Mouse (Mus musculus) limb, embryonic 14.5 days (tissue): ENCODE measurements at regions not wholly inside any gene's neighbourhood (a gene's known extent, or its start where the extent isn't known, plus 50 kb on each side); places are given as distances from the start of the nearest gene placed in this dataset.

Experiments
- ATAC-seq: fragments of 200-750 bp; cut with Nextera tagmentation; 2 replicates; pipeline ENCODE4 v1.8.0; 2017; ENCODE audit warnings: low read depth, moderate number of reproducible peaks, moderate TSS enrichment; ENCODE audit not compliant: low FRiP score
- DNase-seq: peaks from one replicate; pipeline ENCODE4 v3.0.0-alpha.2; 2015; ENCODE audit warnings: low spot score
- H3K27ac ChIP-seq: fragments of 300-500 bp; sonication (generic); replicated peaks from 2 replicates; pipeline ENCODE4 v1.5.1; 2014; ENCODE audit warnings: low read depth, mild to moderate bottlenecking, low read length, moderate library complexity, mixed read lengths
- H3K27me3 ChIP-seq: fragments of 300-500 bp; sonication (generic); 2 replicates; pipeline ENCODE4 v1.6.1; 2014; ENCODE audit warnings: low read length, mixed read lengths; ENCODE audit not compliant: control insufficient read depth, insufficient read depth
- H3K36me3 ChIP-seq: fragments of 300-500 bp; sonication (generic); 2 replicates; pipeline ENCODE4 v1.6.1; 2014; ENCODE audit warnings: mild to moderate bottlenecking, low read length, moderate library complexity, mixed read lengths; ENCODE audit not compliant: control insufficient read depth, insufficient read depth
- H3K4me1 ChIP-seq: fragments of 300-500 bp; sonication (generic); 2 replicates; pipeline ENCODE4 v1.6.1; 2014; ENCODE audit warnings: antibody characterized with exemption, low read length, mixed read lengths; ENCODE audit not compliant: control insufficient read depth, insufficient read depth
- H3K4me2 ChIP-seq: fragments of 300-500 bp; sonication (generic); replicated peaks from 2 replicates; pipeline ENCODE4 v1.6.1; 2014; ENCODE audit warnings: low read depth, mild to moderate bottlenecking, low read length, moderate library complexity; ENCODE audit not compliant: severe bottlenecking
- H3K4me3 ChIP-seq: fragments of 300-500 bp; sonication (generic); replicated peaks from 2 replicates; pipeline ENCODE4 v1.5.1; 2014; ENCODE audit warnings: low read length
- H3K9ac ChIP-seq: fragments of 300-500 bp; sonication (generic); 2 replicates; pipeline ENCODE4 v1.6.1; 2014; ENCODE audit warnings: mild to moderate bottlenecking, low read depth, low read length, moderate library complexity; ENCODE audit not compliant: severe bottlenecking
- H3K9me3 ChIP-seq: fragments of 300-500 bp; sonication (generic); 2 replicates; pipeline ENCODE4 v1.6.1; 2016; ENCODE audit warnings: low read length; ENCODE audit not compliant: control insufficient read depth
- POLR2A ChIP-seq: fragments of 200-500 bp; IDR thresholded peaks from 2 replicates; pipeline ENCODE4 v1.8.0; 2012; ENCODE audit warnings: inconsistent platforms, mild to moderate bottlenecking, moderate library complexity, borderline replicate concordance; ENCODE audit not compliant: insufficient read depth, insufficient read length; ENCODE audit errors: extremely low read depth
- WGBS: fragments of 180-500 bp; shearing (Covaris S2); extraction: QIAGEN DNeasy Blood & Tissue Kit; methylation state at CpG from one replicate; pipeline ENCODE4 v1.1.7; 2014; 5-methylcytosine and 5-hydroxymethylcytosine counted together

GRCm38 (mm10) chr13:44554686-44555463 is 174.4 kb upstream of the Jarid2 start:
- DNase-seq (no peak), ATAC-seq (no peak)
- TF ChIP-seq POLR2A: no peak
- no peak overlapping the region for H3K4me2 ChIP-seq
- no peak overlapping the region for H3K27ac ChIP-seq
- no peaks in the 10 kb centered on the region for H3K36me3 ChIP-seq
- H3K4me1 ChIP-seq: peaks cover 5% of the 10 kb centered on the region
- H3K9me3 ChIP-seq: no peaks in the 10 kb centered on the region
- 85% methylated on average over 9 of the region's 9 CpGs for WGBS
- no peak overlapping the region for H3K9ac ChIP-seq
- no peaks in the 10 kb centered on the region for H3K27me3 ChIP-seq
- no peak overlapping the region for H3K4me3 ChIP-seq

GRCm38 (mm10) chr13:44555979-44556378 is 173.3 kb upstream of the Jarid2 start:
- Histone ChIP-seq H3K4me1 (peaks cover 5% of the 10 kb centered on the region), H3K27me3 (no peaks in the 10 kb centered on the region), H3K9ac (no peak overlapping the region), H3K27ac (no peak overlapping the region), H3K4me2 (no peak overlapping the region), H3K4me3 (no peak overlapping the region), H3K9me3 (no peaks in the 10 kb centered on the region), H3K36me3 (no peaks in the 10 kb centered on the region)
- no peak for TF ChIP-seq POLR2A
- no peak for ATAC-seq
- WGBS: 23% methylated on average over 6 of the region's 6 CpGs
- peak; percentile 21 for DNase-seq

DNA sequence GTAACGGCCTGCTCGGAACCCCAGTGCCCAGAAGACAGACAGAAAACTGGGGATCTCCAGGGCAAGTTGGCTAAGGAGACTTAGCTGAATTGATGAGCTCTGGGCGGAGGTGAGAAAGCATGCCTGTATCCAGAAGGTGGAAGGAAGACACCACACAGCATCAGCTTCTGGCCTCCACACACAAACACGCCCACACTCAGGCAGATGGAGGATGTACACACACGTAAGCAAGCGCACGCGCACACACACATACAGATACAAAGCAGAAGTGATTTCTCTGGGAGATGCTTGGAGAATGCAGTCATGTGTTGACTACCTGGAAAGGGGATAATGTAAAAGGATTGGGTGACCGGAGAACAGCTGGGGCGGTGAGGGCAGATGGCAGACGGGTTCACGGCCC is 171.2 kb upstream of the Jarid2 start:
- no peak overlapping the region for H3K9ac ChIP-seq
- ATAC-seq (no peak), DNase-seq (no peak)
- H3K4me3 ChIP-seq: no peak overlapping the region
- H3K27ac ChIP-seq: no peak overlapping the region
- H3K4me2 ChIP-seq: no peak overlapping the region
- H3K4me1 ChIP-seq: peaks cover 5% of the 10 kb centered on the region
- H3K27me3 ChIP-seq: no peaks in the 10 kb centered on the region
- H3K9me3 ChIP-seq: no peaks in the 10 kb centered on the region
- H3K36me3 ChIP-seq: no peaks in the 10 kb centered on the region
- TF ChIP-seq POLR2A: no peak
- WGBS: 86% methylated on average over 12 of the region's 12 CpGs

GRCm38 (mm10) chr13:44558491-44559177 is 170.6 kb upstream of the Jarid2 start:
- DNase-seq: no peak
- no peak overlapping the region for H3K4me3 ChIP-seq
- H3K27ac ChIP-seq: no peak overlapping the region
- peaks cover 8% of the 10 kb centered on the region for H3K4me1 ChIP-seq
- no peaks in the 10 kb centered on the region for H3K27me3 ChIP-seq
- no peak for TF ChIP-seq POLR2A
- H3K4me2 ChIP-seq: no peak overlapping the region
- WGBS: 86% methylated on average over 21 of the region's 21 CpGs
- H3K9me3 ChIP-seq: no peaks in the 10 kb centered on the region
- no peak for ATAC-seq
- H3K9ac ChIP-seq: no peak overlapping the region
- no peaks in the 10 kb centered on the region for H3K36me3 ChIP-seq

DNA sequence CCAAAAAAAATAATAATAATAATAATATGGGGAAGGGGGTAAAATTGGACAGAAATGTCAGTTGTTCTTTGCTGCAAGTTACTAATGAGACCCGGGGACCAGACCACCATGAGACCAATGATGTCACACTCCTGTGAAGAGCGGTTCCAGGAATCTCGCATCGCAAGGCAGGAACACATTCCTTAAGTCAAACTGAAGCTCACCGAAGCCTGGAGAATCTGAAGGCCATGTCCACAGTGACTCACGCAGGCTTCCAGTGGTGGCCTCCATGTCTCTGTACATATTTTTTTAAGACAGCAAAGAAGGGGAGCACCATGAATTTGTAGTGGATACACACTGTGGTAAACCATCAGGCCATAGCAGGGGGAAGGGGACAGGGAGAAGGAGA is 170.1 kb upstream of the Jarid2 start:
- no peaks in the 10 kb centered on the region for H3K36me3 ChIP-seq
- WGBS: 85% methylated on average over 6 of the region's 6 CpGs
- no peak overlapping the region for H3K9ac ChIP-seq
- H3K27me3 ChIP-seq: no peaks in the 10 kb centered on the region
- peaks cover 13% of the 10 kb centered on the region for H3K4me1 ChIP-seq
- H3K9me3 ChIP-seq: no peaks in the 10 kb centered on the region
- DNase-seq (no peak), ATAC-seq (no peak)
- no peak for TF ChIP-seq POLR2A
- no peak overlapping the region for H3K4me3 ChIP-seq
- H3K4me2 ChIP-seq: no peak overlapping the region
- H3K27ac ChIP-seq: no peak overlapping the region
